Mouse (Mus musculus) bone marrow, adult 2 months (tissue): Measurements from ENCODE around the gene Tsga13.

Source experiments
- CTCF ChIP-seq: fragments of 200-500 bp; IDR thresholded peaks from 2 replicates; pipeline ENCODE4 v1.5.1; 2011; ENCODE audit warnings: low read length, control low read depth; ENCODE audit not compliant: control insufficient read depth, insufficient read depth
- POLR2A ChIP-seq: fragments of 200-500 bp; IDR thresholded peaks from 2 replicates; pipeline ENCODE4 v1.6.1; 2011; ENCODE audit warnings: low read depth, mild to moderate bottlenecking, control low read depth, low read length, borderline replicate concordance; ENCODE audit not compliant: control insufficient read depth

GRCm38 (mm10) chr6:30920834-30921675 is 5.7 kb upstream of the Tsga13 start:
- TF ChIP-seq POLR2A (no peak), CTCF (no peak)
